ENCODE assay signal across 10 mouse cellular contexts in genomic region chr11:22844754-22845718, GRCm38 (mm10). TPM values are rescaled to one million over a fixed set of nuclear protein-coding genes. Genes with fewer than 3 reads are reported as not detected.
DNase-seq lines count a peak whose midpoint lies in the region; ATAC-seq and TF ChIP-seq lines count a peak whose summit lies in the region.
"Had no signal": no experiment of that assay in that cellular context is flagged by ENCODE, and none has a peak within 500 bp of the region (broad histone marks: within the 10 kb centered on the region; RNA-seq: fewer than 3 reads in every experiment).

No protein-coding gene starts in this region.

- TF ChIP-seq EP300 in CH12.LX (IDR thresholded peaks at IDR 0.05; ENCODE audit: low read length) = peak; percentile 94

- 54% methylated on average over 4 of the region's 4 CpGs for WGBS in lung, embryonic 14.5 days
- 50% methylated on average over 4 of the region's 4 CpGs for WGBS in macrophage (ENCODE audit: missing documents)
- 82% methylated on average over 4 of the region's 4 CpGs for WGBS in hindbrain, embryonic 12.5 days

- H3K4me2 ChIP-seq in lung, embryonic 14.5 days = no peak overlapping the region
- H3K4me2 ChIP-seq in CH12.LX (ENCODE audit: insufficient read depth, low read depth, poor library complexity, severe bottlenecking) = peak overlapping the region; percentile 99
- H3K4me2 ChIP-seq in hindbrain, embryonic 12.5 days (replicated peaks) = no peak overlapping the region
- H3K4me2 ChIP-seq: neural tube, embryonic 12.5 days had no signal

- dilution Hi-C loops in CH12.LX (cut with MboI; ENCODE audit: extremely low pct_ligation_motif_present, extremely low pct_unique_long_range_greater_than_20kb, low sequenced_read_pairs) = no loop called here

- peaks cover 11% of the 10 kb centered on the region for H3K4me1 ChIP-seq in lung, embryonic 14.5 days (ENCODE audit: insufficient read depth)
- H3K4me1 ChIP-seq in CH12.LX (ENCODE audit: control insufficient read depth in 1 of 2, insufficient read depth in 2 of 2) = peaks cover 44 to 94% of the 10 kb centered on the region in 2 experiments
- H3K4me1 ChIP-seq in hindbrain, embryonic 12.5 days = peaks cover 3% of the 10 kb centered on the region; the same call in 1 of the 2 replicates

- no peak overlapping the region for H3K9ac ChIP-seq in lung, embryonic 14.5 days
- H3K9ac ChIP-seq in CH12.LX (ENCODE audit: insufficient read depth, low read depth) = peak overlapping the region; percentile 54
- no peak overlapping the region for H3K9ac ChIP-seq in hindbrain, embryonic 12.5 days
- H3K9ac ChIP-seq: neural tube, embryonic 12.5 days had no signal

- in situ Hi-C loops in CH12.LX (cut with MboI; ENCODE audit: low pct_ligation_motif_present, low pct_unique_long_range_greater_than_20kb, low sequenced_read_pairs) = no loop called here

- no peaks in the 10 kb centered on the region for H3K27me3 ChIP-seq in lung, embryonic 14.5 days (ENCODE audit: insufficient read depth, low read length)
- no peaks in the 10 kb centered on the region for H3K27me3 ChIP-seq in CH12.LX (replicated peaks)
- no peaks in the 10 kb centered on the region for H3K27me3 ChIP-seq in hindbrain, embryonic 12.5 days
- H3K27me3 ChIP-seq: neural tube, embryonic 12.5 days had no signal

- peak; percentile 28 for DNase-seq in lung, embryonic 14.5 days
- no peak for DNase-seq in lung, postnatal 25 days (ENCODE audit: low spot score)
- DNase-seq in CH12.LX (ENCODE audit: extremely low read depth) = peak; percentile 84
- DNase-seq in right cerebral cortex, postnatal 14 days = no peak
- DNase-seq: lung, postnatal 14 days had no signal

- no peak; the same call in none of the 2 replicates for TF ChIP-seq POLR2A in CH12.LX (IDR thresholded peaks at IDR 0.05; ENCODE audit: low read depth, low read length)

- no peak for TF ChIP-seq CTCF in lung, embryonic 14.5 days (IDR thresholded peaks at IDR 0.05; ENCODE audit: low read depth)
- TF ChIP-seq CTCF in CH12.LX (conservative IDR thresholded peaks at IDR 0.05 in 1 of 2, IDR thresholded peaks at IDR 0.05 in 1 of 2; ENCODE audit: low read depth in 2 of 2, low read length in 2 of 2) = no peak

- no peak overlapping the region for H3K27ac ChIP-seq in lung, embryonic 14.5 days (ENCODE audit: low read depth)
- H3K27ac ChIP-seq in CH12.LX (ENCODE audit: insufficient read depth, low read depth) (peak overlapping the region; percentile 96), macrophage (peak overlapping the region; percentile 99)
- no peak overlapping the region for H3K27ac ChIP-seq in hindbrain, embryonic 12.5 days
- H3K27ac ChIP-seq: neural tube, embryonic 12.5 days had no signal

- no peak overlapping the region for H3K4me3 ChIP-seq in lung, embryonic 14.5 days (ENCODE audit: low read depth, low read length)
- peak overlapping the region in 1 of 3 experiments; percentile 11 for H3K4me3 ChIP-seq in CH12.LX (replicated peaks in 1 of 3; ENCODE audit: low read depth in 2 of 3, low read length in 2 of 3, poor library complexity in 1 of 3)
- no peak overlapping the region for H3K4me3 ChIP-seq in macrophage (ENCODE audit: inconsistent target)
- H3K4me3 ChIP-seq in hindbrain, embryonic 12.5 days = no peak overlapping the region
- H3K4me3 ChIP-seq: erythroblast, embryonic 14.5 days; neural tube, embryonic 12.5 days had no signal

- H3K36me3 ChIP-seq in lung, embryonic 14.5 days (ENCODE audit: insufficient read depth) = no peaks in the 10 kb centered on the region
- peaks cover 3 to 42% of the 10 kb centered on the region in 2 experiments for H3K36me3 ChIP-seq in CH12.LX (replicated peaks in 1 of 2; ENCODE audit: control insufficient read depth in 1 of 2, insufficient read depth in 1 of 2, low read length in 1 of 2)
- H3K36me3 ChIP-seq in macrophage (ENCODE audit: inconsistent target) = no peaks in the 10 kb centered on the region
- no peaks in the 10 kb centered on the region for H3K36me3 ChIP-seq in hindbrain, embryonic 12.5 days
- H3K36me3 ChIP-seq: neural tube, embryonic 12.5 days had no signal

- peak; percentile 29 for TF ChIP-seq RAD21 in CH12.LX (IDR thresholded peaks at IDR 0.05; ENCODE audit: low read depth, low read length)

- no peaks in the 10 kb centered on the region for H3K9me3 ChIP-seq in lung, embryonic 14.5 days (ENCODE audit: low read depth, low read length)
- H3K9me3 ChIP-seq in CH12.LX (replicated peaks; ENCODE audit: low read length) = no peaks in the 10 kb centered on the region
- no peaks in the 10 kb centered on the region for H3K9me3 ChIP-seq in hindbrain, embryonic 12.5 days (replicated peaks)
- H3K9me3 ChIP-seq: neural tube, embryonic 12.5 days had no signal

- peaks cover 94% of the 10 kb centered on the region for H3K79me2 ChIP-seq in CH12.LX (replicated peaks; ENCODE audit: control insufficient read depth, extremely low read depth, insufficient read depth, poor library complexity, severe bottlenecking)
- peaks cover 97% of the 10 kb centered on the region for H3K79me2 ChIP-seq in macrophage (ENCODE audit: inconsistent target)

- ATAC-seq in lung, embryonic 14.5 days (ENCODE audit: insufficient read depth) = no peak
- peak; percentile 24 for ATAC-seq in activated CD4-positive, CD25-positive, alpha-beta regulatory T cell, adult 4 months
- ATAC-seq in hindbrain, embryonic 12.5 days (ENCODE audit: low FRiP score) = no peak

TF ChIP-seq in CH12.LX, 34 proteins besides CTCF, POLR2A, EP300 and RAD21 (continues in another document):
- TF ChIP-seq KAT2A (IDR thresholded peaks at IDR 0.05; ENCODE audit: insufficient replicate concordance, low read length) (peak; percentile 67; the same call in 1 of the 2 replicates), ZC3H11A (IDR thresholded peaks at IDR 0.05; ENCODE audit: low read depth, low read length) (no peak), MAZ (IDR thresholded peaks at IDR 0.05; ENCODE audit: low read depth, low read length) (peak; percentile 47; the same call in 1 of the 2 replicates), MYC (IDR thresholded peaks at IDR 0.05; ENCODE audit: low read depth, low read length) (peak; percentile 95), ETS1 (conservative IDR thresholded peaks at IDR 0.05; ENCODE audit: low read depth, low read length) (peak; percentile 90), JUND (conservative IDR thresholded peaks at IDR 0.05; ENCODE audit: low read depth, low read length) (peak; percentile 69), TBP (conservative IDR thresholded peaks at IDR 0.05; ENCODE audit: low read depth, low read length) (peak; percentile 62; the same call in 1 of the 2 replicates), ZNF384 (IDR thresholded peaks at IDR 0.05; ENCODE audit: low read depth, low read length) (peak; percentile 98), SIN3A (IDR thresholded peaks at IDR 0.05; ENCODE audit: low read length) (peak; percentile 96), E2F4 (IDR thresholded peaks at IDR 0.05; ENCODE audit: insufficient replicate concordance, low read depth, low read length) (no peak), USF1 (IDR thresholded peaks at IDR 0.05; ENCODE audit: low read depth, low read length) (no peak), ELF1 (IDR thresholded peaks at IDR 0.05; ENCODE audit: low read depth, low read length) (no peak; the same call in 1 of the 2 replicates), PAX5 (IDR thresholded peaks at IDR 0.05; ENCODE audit: low read length) (no peak), RCOR1 (conservative IDR thresholded peaks at IDR 0.05; ENCODE audit: low read depth, low read length) (peak; percentile 97), CHD2 (IDR thresholded peaks at IDR 0.05; ENCODE audit: low read length) (peak; percentile 85), HCFC1 (IDR thresholded peaks at IDR 0.05; ENCODE audit: low read depth, low read length) (peak; percentile 15; the same call in 1 of the 2 replicates), GABPA (IDR thresholded peaks at IDR 0.05; ENCODE audit: insufficient replicate concordance, low read depth, low read length) (no peak), JUN (IDR thresholded peaks at IDR 0.05; ENCODE audit: insufficient read depth, low read depth, low read length) (peak; percentile 72), ZMIZ1 (IDR thresholded peaks at IDR 0.05; ENCODE audit: low read depth, low read length) (0 out of 2 replicates have a peak, but pooled peaks have one; percentile 17), ZKSCAN1 (IDR thresholded peaks at IDR 0.05; ENCODE audit: borderline replicate concordance, low read depth, low read length) (no peak), IRF4 (IDR thresholded peaks at IDR 0.05; ENCODE audit: low read depth, low read length) (peak; percentile 94), MAFK (IDR thresholded peaks at IDR 0.05; ENCODE audit: insufficient replicate concordance, low read length) (peak; percentile 81), SMC3 (IDR thresholded peaks at IDR 0.05; ENCODE audit: low read depth, low read length) (peak; percentile 41), MXI1 (IDR thresholded peaks at IDR 0.05; ENCODE audit: low read depth, low read length) (peak; percentile 63), MAX (IDR thresholded peaks at IDR 0.05; ENCODE audit: low read length) (peak; percentile 73; the same call in 1 of the 2 replicates), CHD1 (IDR thresholded peaks at IDR 0.05; ENCODE audit: low read depth, low read length) (peak; percentile 25), TCF12 (IDR thresholded peaks at IDR 0.05; ENCODE audit: low read depth, low read length) (peak; percentile 92), NELFE (IDR thresholded peaks at IDR 0.05; ENCODE audit: low read depth, low read length) (no peak), MEF2A (IDR thresholded peaks at IDR 0.05; ENCODE audit: borderline replicate concordance, low read depth, low read length) (peak; percentile 87), UBTF (IDR thresholded peaks at IDR 0.05; ENCODE audit: low read depth, low read length) (no peak), USF2 (conservative IDR thresholded peaks at IDR 0.05; ENCODE audit: low read depth, low read length) (no peak)

RNA-seq across cellular contexts. Expression of gene B3gnt2, which starts 15.7 kb away (rescaled TPM):
- polyA plus RNA-seq in lung, embryonic 14.5 days (2014; fragmentation: Nextera tagmentation; extraction: Ambion mirVana) = 7.2 and 7.5 TPM in 2 replicates
- total RNA-seq in CH12.LX (2012; rRNA removed) (74.6 and 77.4 TPM in 2 replicates), CH12.LX (2014; rRNA removed) (62.2 and 75.2 TPM in 2 replicates)
- polyA plus RNA-seq in CH12.LX (2012; ENCODE audit: insufficient read length, low read depth) (96.0 and 111 TPM in 2 replicates), macrophage (2018) (41.8 to 69.9 TPM (median 65.2 TPM) in 3 replicates)
- polyA plus RNA-seq in activated CD4-positive, CD25-positive, alpha-beta regulatory T cell, adult 4 months (2017; shearing (Covaris generic)) = 1 to 10 TPM; 4.7 to 9.8 TPM
- 100 to 1,000 TPM in 9 of 26 experiments, 10 to 100 TPM in 17; 43.8 to 185 (median 90.5) TPM for total RNA-seq in macrophage (2018; cell fraction: chromatin; rRNA removed)
- total RNA-seq in macrophage (2018; cell fraction: cytosol; rRNA removed) = 100 to 1,000 TPM in 22 of 26 experiments, 10 to 100 TPM in 4; 85.2 to 192 (median 117) TPM
- 100 to 1,000 TPM in 25 of 26 experiments, 10 to 100 TPM in 1; 81.7 to 283 (median 169) TPM for total RNA-seq in macrophage (2018; cell fraction: nucleus; rRNA removed)
- polyA plus RNA-seq in hindbrain, embryonic 12.5 days (2016; fragmentation: Nextera tagmentation; extraction: Ambion mirVana) = 3.4 and 4.7 TPM in 2 replicates

Comparison
In these comparisons a context has a peak if more than half of its experiments do, and no peak if none do; other contexts are left out.
1. DNase-seq: peak in lung, embryonic 14.5 days (single experiment) and CH12.LX (single experiment); none in lung, postnatal 25 days (single experiment) and right cerebral cortex, postnatal 14 days (single experiment).
2. H3K27ac ChIP-seq: peak in CH12.LX (single experiment) and macrophage (single experiment); none in lung, embryonic 14.5 days (single experiment) and hindbrain, embryonic 12.5 days (single experiment).